Mouse (Mus musculus): Measurements from ENCODE around the gene Dcpp1.
"Not testable (repeated sequence)": the region's sequence is repeated elsewhere in the genome, so short reads cannot be mapped to it uniquely, and the experiment has no call there.

The Dcpp1 gene

GRCm38 (mm10) chr17:23880576-23880975, at the start of gene Dcpp1, which contains the start of gene Dcpp2:
TSS of gene Dcpp1 (plus strand) at chr17:23880876.
TSS of gene Dcpp2 (plus strand) at chr17:23880880.
- DNase-seq (ENCODE audit: low read depth) = not testable (repeated sequence)

DNA sequence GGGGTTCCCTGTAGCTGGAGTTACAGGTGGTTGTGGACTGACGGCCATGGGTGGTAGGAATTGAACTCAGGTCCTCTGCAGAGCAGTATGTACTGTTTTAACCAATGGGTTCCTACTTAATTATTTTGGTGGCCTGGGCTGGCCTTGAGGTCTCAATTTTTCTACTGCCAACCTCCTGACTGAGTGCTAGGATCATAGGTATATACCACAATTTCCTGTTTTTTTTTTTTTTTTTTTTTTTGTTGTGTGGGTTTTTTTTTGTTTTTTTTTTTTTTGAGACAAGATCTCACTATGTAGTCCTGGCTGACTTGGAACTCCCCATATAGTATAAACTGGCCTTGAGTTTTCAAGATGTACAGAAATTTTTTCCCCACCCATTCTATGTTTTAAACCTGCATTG, 49.5 kb upstream of the Dcpp1 start:
- no peak for DNase-seq (ENCODE audit: low read depth)

DNA sequence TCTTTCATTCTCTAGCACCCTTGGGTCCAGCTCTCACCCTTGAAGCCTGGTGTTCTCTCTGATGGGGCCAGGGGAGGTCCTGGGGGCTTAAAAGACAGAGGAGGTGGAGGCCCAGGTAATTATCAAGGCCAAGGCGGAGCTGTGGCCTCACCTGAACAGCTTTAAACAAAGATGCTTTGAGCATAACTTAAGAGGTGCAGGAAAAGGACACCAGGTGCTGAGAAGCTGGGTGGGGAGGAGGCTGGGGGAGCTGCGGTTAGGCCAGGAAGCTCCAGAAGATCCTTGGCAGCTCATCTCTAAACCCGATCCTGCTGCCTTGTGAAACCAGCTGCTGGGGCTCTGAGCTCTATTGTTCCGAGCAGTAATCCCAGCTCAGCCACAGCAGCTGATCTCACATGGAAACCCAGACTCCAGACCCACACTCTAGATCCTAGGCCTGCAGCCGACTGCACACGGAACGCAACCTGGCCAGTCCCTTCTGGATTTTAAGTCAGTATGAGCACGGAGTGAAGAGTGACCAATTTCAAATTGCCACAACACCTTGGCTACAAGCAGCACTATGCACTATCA, 44.6 kb upstream of the Dcpp1 start, which contains the start of gene Prss33:
Gene Prss33, minus strand, starts transcription at position 51 of the 570 bp plus-strand sequence.
- DNase-seq (ENCODE audit: low read depth) = no peak

DNA sequence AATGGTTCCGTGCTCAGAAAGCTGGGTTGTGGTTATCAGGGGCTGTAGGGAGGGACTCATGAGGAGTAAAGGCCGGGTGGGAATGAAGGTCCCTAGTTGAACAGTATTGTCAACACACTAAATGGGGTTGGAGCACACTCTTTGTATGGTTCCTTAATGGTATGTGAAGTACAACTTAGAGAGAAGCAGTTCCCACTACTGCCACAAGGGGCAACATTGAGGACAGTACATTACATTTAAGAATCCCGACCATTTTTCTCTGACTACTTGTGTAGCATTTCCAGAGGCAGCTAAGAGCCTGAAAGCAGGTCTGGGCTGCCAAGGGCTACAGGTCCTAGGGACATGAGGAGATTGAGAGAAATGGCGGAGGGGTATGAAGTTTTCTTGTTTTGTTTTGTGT, 39.5 kb upstream of the Dcpp1 start:
- DNase-seq (ENCODE audit: low read depth) = peak; percentile 60

- no peak for DNase-seq (ENCODE audit: low read depth)
Observed at GRCm38 (mm10) chr17:23843141-23843811, 37.4 kb upstream of the Dcpp1 start.

DNA sequence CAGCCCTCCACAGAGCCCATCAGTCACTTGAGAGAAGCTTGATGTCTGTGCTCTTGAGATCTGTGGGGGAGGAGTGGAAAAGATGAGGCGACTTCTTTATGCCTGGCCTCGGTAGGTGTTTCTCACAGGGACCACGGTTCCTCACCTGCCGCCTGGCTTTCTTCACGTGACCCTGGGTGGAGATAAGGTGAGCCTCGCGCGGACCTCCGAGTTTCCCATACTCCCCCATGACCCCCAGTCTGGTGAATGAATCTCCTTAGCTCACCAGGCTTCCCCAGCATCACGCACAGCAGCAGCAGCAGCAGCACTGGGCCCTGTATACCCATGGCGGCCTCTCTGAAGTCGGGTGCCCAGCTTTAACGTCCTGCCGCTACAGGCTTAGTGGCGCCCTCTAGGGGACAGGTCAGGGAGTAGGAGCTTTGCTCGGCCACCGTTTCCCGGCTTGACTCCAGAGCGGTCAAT, 36.8 kb upstream of the Dcpp1 start, which contains the start of the genes Prss32 and Prss41:
Gene Prss32, plus strand, starts transcription at position 44 of the 462 bp plus-strand sequence.
Gene Prss41, minus strand, starts transcription at position 361 of the 462 bp plus-strand sequence.
- DNase-seq (ENCODE audit: low read depth) = peak; percentile 60

GRCm38 (mm10) chr17:23850028-23850427, 30.6 kb upstream of the Dcpp1 start:
- DNase-seq (ENCODE audit: low read depth) = no peak

- peak; percentile 42 for DNase-seq (ENCODE audit: low read depth)
Observed at GRCm38 (mm10) chr17:23850853-23851749, 29.6 kb upstream of the Dcpp1 start.

DNA sequence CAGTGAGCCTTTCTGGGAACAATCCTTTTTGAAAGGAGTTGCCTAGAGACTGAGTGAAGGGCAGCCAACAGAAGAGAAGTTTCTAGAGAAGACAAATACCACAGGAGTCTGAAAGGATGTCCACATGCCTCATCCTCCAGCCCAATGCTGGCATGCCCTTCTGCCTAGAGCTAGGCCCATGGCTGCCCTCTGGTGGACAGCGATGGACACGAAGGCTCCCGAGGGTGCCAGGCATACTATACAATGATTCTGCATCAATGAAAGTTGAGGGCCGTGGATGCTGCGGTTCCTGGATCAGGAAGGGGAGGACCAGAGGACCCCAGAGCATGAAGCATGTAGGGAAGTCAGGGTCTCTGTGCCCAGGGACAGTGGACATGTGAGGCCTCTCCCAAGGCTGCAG, 27.4 kb upstream of the Dcpp1 start:
- peak; percentile 35 for DNase-seq (ENCODE audit: low read depth)

DNA sequence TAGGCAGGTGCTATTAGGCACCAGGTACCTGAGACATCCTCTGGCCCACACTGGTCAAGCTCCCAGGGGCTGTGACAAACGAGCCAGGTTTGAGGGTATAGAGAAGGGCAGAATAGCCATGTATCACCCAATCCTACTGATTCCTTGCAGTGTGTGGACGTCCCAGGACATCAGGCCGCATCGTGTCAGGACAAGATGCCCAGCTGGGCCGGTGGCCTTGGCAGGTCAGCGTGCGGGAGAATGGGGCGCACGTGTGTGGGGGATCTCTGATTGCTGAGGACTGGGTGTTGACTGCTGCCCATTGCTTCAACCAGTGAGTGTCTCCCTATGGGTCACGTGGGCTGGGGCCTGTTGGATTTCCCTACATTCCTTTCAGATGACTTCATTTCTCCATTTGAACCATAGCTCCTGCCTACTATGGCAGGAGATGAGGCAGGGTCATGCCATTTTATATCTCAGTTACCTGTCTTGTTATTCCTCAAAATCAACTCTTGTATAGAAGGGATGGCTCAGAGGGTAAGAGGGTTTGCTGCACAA, 26.4 kb upstream of the Dcpp1 start:
- DNase-seq (ENCODE audit: low read depth) = no peak

DNA sequence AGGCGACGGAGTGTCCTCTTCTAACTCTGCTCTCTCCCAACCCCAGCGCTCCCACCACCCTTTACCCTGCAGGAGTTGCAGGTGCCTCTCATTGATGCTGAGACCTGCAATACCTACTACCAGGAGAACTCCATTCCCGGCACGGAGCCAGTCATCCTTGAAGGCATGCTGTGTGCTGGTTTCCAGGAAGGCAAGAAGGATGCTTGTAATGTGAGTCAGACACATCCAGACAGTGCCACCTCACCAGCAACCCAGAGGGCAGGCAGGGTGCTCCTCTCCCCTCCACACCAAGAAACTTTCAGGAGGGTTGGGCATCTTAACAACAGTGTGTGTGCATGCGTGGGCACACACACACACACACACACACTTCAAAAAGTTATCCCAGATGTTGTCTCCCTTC, 23.5 kb upstream of the Dcpp1 start:
- DNase-seq (ENCODE audit: low read depth) = no peak

GRCm38 (mm10) chr17:23857913-23858312, 22.8 kb upstream of the Dcpp1 start:
- DNase-seq (ENCODE audit: low read depth) = no peak

DNA sequence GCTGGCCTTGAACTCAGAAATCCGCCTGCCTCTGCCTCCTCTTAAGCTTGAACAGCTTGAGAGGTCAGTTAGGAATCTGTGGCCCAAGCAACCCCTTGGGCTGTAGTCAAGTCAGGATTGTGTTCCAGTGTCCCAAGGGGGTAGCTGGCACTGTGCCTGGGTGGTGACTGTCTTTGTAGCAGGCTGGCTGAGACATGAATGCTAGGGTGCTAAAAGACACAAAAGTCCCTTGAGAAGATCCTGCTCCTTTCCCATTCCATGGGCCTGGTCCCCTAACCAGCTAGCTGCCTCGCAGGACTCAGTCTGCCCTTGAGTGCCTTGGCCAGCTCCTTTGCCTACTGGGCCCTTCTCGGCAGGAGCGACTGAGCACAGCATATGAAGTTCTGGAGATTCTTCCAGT, 17.8 kb upstream of the Dcpp1 start:
- DNase-seq (ENCODE audit: low read depth) = no peak

DNA sequence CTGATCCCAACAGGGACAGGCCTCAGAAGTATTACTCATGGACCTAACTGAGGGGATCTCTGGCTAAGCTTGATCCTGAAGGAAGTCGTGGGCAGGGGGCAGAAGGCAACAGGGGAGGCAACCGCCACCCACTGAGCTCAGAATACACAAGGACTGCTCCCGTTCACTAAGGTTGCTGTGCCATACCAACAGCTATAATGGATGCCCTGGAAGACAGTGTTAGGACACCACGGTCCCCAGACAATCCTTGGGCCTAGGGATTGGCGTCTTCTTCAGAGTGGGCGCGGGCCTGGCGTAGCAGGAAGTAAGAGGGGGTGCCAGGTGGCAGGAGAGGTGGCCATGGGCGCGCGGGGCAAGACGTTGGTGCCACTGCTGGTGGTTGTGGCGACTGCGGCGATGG, 12.9 kb upstream of the Dcpp1 start, which contains the start of gene Prss21:
Gene Prss21, plus strand, starts transcription at position 301 of the 400 bp plus-strand sequence.
- DNase-seq (ENCODE audit: low read depth) = no peak

GRCm38 (mm10) chr17:23868513-23868912, 12.2 kb upstream of the Dcpp1 start:
- DNase-seq (ENCODE audit: low read depth) = no peak

DNA sequence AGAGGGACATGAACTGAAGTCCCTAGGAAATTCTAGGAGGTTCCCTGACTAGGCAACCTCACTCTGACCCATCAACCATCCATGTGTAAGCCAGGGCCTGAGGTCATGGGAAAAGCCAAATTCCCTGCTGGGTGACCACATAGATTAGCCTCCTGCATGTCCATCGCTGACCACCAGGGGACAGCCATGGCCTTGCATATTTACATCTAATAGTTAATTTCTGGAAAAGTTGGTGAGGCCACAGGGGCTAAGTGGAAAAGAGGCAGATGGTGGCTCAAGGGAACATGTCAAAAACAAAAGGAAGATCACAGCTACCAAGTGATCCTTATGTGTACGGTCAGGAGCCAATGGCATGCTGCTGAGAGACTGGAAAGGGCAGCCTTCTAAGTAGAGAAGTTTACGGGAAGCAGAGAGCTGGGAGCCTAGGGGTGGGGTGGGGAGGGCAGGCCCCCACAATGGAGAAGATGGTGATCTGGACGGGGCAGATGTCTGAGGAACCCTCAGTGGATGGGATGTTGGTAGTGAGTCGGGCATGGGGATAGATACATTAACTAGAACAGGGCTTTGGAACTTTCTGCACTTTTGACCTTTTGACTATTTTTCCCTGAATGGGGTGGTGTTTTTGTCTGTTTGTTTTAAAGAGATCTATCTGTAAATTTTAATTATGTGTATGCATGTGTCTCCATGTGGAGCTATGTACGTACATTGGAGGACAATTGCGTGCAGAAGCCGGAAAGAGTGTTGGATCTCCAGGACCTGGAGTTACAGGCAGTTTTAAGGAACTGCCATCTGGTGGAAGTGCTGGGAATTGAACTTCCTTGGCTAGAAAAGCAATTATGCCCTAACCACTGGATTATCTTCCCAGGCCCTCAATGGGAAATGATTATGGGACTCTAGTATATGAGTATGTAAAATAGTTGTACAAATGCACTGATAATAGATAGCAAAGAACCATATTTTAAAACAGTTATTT, 6.5 kb upstream of the Dcpp1 start:
- peak; percentile 14 for DNase-seq (ENCODE audit: low read depth)

DNA sequence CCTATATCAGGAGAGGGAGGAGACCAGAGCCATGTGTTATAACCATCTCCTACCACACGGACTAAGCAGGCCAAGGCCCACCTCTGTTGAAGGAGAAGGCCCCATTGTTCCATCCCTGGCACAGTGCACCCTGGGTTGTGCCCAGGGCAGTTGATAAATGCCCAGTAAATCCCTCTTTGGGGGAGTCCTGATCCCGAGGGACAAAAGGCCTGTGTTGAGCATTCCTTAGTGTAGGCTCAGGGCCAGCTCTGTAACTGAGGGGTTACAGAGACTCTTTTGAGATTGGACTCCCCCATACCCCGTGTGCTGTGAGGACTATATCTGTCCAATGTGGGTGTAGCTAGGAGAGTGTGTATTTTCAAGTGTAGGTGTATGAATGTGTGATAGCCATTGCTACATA, 3.9 kb upstream of the Dcpp1 start:
- DNase-seq (ENCODE audit: low read depth) = no peak

DNA sequence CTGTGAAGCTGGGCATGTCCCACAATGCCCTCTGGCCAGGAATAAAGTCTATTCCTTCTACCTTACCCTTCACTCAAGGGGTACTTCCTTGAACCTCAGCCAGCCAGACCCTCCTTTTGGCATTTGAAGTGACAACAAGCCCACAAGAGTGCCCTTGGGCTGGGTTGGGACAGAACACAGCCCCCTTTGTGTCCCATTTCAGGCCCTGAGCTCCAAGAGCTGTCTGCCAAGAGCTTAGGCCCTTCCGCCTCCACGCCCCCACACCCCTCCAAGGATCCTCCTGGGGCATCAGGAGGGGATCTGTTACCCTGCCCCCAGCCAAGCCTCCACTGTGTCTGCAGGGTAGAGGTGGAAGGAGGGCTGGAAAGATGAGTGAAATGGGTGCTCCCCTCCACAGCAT, 3.5 kb upstream of the Dcpp1 start:
- DNase-seq (ENCODE audit: low read depth) = no peak

DNA sequence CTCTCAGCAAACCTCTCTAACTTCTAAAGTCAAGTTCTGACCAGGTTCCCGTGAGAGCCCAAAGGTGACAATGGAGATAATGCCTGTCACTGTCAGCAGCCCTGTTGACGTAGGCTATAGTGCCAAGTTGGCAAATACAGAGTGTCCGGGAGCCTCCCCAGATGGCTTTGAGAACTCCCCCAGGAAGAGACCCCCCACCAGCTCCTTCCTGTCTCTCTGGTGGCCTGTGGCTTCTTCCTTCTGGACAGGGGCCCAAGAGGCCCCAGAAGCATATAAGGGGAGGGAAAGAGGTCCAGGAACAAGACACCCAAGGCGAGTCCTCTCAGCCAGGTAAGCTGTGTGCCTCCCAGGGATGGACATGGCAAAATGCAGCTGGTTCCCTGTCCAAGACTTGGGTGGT, 36.5 kb downstream of the Dcpp1 start, which contains the start of gene Dcpp3:
Gene Dcpp3, plus strand, starts transcription at position 301 of the 400 bp plus-strand sequence.
- not testable (repeated sequence) for DNase-seq (ENCODE audit: low read depth)

GRCm38 (mm10) chr17:23924531-23925007, 43.9 kb downstream of the Dcpp1 start:
- DNase-seq (ENCODE audit: low read depth) = peak; percentile 79

DNA sequence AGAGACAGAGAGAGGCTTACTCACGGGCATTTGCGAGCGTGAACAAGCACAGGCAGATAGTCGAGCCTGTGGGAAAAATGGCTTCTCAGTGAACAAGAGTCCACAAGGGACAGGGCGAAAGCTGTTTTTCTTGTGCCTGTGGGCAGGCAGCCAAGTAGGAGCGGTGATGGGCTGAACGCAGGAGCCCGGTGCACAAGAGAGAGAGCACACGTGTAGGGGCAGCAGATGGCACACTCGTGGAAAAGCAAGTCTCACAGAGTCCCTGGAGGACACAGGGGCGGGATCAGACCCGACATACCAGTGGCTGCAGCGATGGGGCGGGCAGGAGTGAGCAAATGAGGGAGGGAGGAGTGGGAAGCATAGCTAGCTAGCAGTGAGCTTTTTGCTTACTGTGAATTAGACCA, 44.4 kb downstream of the Dcpp1 start:
- DNase-seq (ENCODE audit: low read depth) = peak; percentile 44
